Mouse (Mus musculus) MEL (cell line): Measurements from ENCODE around the gene Pde4dip.

Experiments
- BHLHE40 ChIP-seq: IDR thresholded peaks from 2 replicates; pipeline ENCODE4 v1.6.1; 2012; ENCODE audit warnings: low read depth, mild to moderate bottlenecking, inconsistent platforms, low read length, improper control_type of control experiment, borderline replicate concordance
- MAZ ChIP-seq: IDR thresholded peaks from 2 replicates; pipeline ENCODE4 v1.6.1; 2012; ENCODE audit warnings: low read depth, mild to moderate bottlenecking, inconsistent platforms, low read length, improper control_type of control experiment

- TF ChIP-seq BHLHE40 (no peak), MAZ (no peak)
These were observed 246.5 kb downstream of the Pde4dip start for GRCm38 (mm10) chr3:97642001-97642400.
